Mouse (Mus musculus): ENCODE measurements around the gene Krt80.

The Krt80 gene

GRCm38 (mm10) chr15:101375956-101376775 is 6.2 kb upstream of the Krt80 start:
- no peak for DNase-seq (ENCODE audit: low read depth, low spot score)

GRCm38 (mm10) chr15:101374879-101375278 is 4.9 kb upstream of the Krt80 start:
- peak; percentile 88 for DNase-seq (ENCODE audit: low read depth, low spot score)

- DNase-seq (ENCODE audit: low read depth, low spot score): no peak
Observed at GRCm38 (mm10) chr15:101373286-101373898, 3.4 kb upstream of the Krt80 start.

- DNase-seq (ENCODE audit: low read depth, low spot score): peak; percentile 69
Observed at GRCm38 (mm10) chr15:101372131-101372977, 2.4 kb upstream of the Krt80 start.

GRCm38 (mm10) chr15:101371141-101371985 is 1.4 kb upstream of the Krt80 start:
- DNase-seq (ENCODE audit: low read depth, low spot score): no peak

- DNase-seq (ENCODE audit: low read depth, low spot score): no peak
Observed at GRCm38 (mm10) chr15:101369382-101370100, 421 bp downstream of the Krt80 start.

GRCm38 (mm10) chr15:101368502-101369381 is 1.2 kb downstream of the Krt80 start:
- DNase-seq (ENCODE audit: low read depth, low spot score): no peak

GRCm38 (mm10) chr15:101368015-101368414 is 1.9 kb downstream of the Krt80 start:
- DNase-seq (ENCODE audit: low read depth, low spot score): no peak

- DNase-seq (ENCODE audit: low read depth, low spot score): no peak
Observed at GRCm38 (mm10) chr15:101367497-101367896, 2.5 kb downstream of the Krt80 start.

GRCm38 (mm10) chr15:101366926-101367325 is 3.0 kb downstream of the Krt80 start:
- DNase-seq (ENCODE audit: low read depth, low spot score): no peak

GRCm38 (mm10) chr15:101366482-101366881 is 3.5 kb downstream of the Krt80 start:
- no peak for DNase-seq (ENCODE audit: low read depth, low spot score)

- DNase-seq (ENCODE audit: low read depth, low spot score): no peak
Observed at GRCm38 (mm10) chr15:101365721-101366120, 4.2 kb downstream of the Krt80 start.

GRCm38 (mm10) chr15:101364891-101365671 is 4.9 kb downstream of the Krt80 start:
- DNase-seq (ENCODE audit: low read depth, low spot score): no peak

- DNase-seq (ENCODE audit: low read depth, low spot score): no peak
Observed at GRCm38 (mm10) chr15:101364425-101364824, 5.5 kb downstream of the Krt80 start.

- no peak for DNase-seq (ENCODE audit: low read depth, low spot score)
Observed at GRCm38 (mm10) chr15:101363933-101364332, 6.0 kb downstream of the Krt80 start.

- no peak for DNase-seq (ENCODE audit: low read depth, low spot score)
Observed at GRCm38 (mm10) chr15:101362393-101363010, 7.5 kb downstream of the Krt80 start.

- DNase-seq (ENCODE audit: low read depth, low spot score): no peak
Observed at GRCm38 (mm10) chr15:101355382-101355786, 14.6 kb downstream of the Krt80 start.

GRCm38 (mm10) chr15:101352706-101353465 is 17.1 kb downstream of the Krt80 start:
- no peak for DNase-seq (ENCODE audit: low read depth, low spot score)

Measured in skeletal muscle tissue, adult 2 months (tissue).